Mouse (Mus musculus): Measurements from ENCODE around the gene Atpif1. TPM values are rescaled to one million over a fixed set of nuclear protein-coding genes. Genes with fewer than 3 reads are reported as not detected.
"Not testable (repeated sequence)": the region's sequence is repeated elsewhere in the genome, so short reads cannot be mapped to it uniquely, and the experiment has no call there.

Atpif1 gene
- 1,115 and 1,299 TPM in 2 replicates for polyA plus RNA-seq (2015; fragmentation: Nextera tagmentation; extraction: Ambion mirVana)

DNA sequence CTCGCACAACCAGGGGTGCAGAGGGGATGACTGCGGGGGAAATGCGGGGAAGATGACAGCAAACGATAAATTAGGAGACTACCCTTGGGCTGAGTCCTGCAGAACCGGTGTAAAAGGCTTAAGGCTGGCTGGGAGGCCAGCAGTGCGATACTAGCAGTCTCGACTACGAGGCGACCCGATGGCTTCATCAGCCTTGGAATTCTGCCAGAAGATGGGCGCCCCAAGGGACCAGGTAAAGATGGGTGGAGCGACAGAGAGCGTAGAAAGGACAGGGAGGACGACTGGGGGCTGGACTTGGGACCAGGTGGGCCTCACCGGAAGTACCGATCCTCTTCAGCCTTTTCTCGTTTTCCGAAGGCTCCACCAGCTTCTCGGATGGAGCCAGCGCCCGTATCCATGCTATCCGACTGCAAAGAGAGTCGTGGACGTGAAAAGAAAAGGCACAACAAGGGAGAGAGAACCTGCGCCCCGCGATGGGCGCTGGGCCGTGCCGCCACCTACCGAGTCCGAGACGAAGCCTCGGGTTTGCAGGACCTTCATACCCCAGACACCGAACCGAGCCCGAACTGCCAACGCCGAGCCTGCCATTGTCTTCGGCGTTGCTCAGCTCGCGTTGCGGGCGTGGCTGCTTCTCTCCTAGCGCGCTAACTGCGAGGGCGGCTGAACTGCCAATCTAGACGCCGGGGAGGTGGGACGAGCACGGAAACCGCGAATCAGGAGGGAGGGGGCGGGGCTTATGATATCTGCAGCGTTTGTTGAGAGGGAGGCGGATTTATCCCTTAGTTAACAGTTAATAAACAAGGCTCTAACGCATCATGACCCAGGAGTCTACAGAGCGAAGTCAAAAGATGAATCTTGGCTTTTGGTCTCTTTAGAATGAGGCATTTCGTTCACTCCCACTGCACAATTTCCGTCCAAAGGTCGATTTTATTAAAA lies at the start of gene Atpif1:
Atpif1 (minus strand) TSS at position 679 of the 936 bp plus-strand sequence.
- peak; percentile 93 for ATAC-seq
- Histone ChIP-seq H3K27me3 (no peaks in the 10 kb centered on the region), H3K4me1 (peaks cover 44% of the 10 kb centered on the region), H3K9ac (peak within 1 kb of the TSS; percentile 95), H3K27ac (peak within 1 kb of the TSS; percentile 96), H3K4me3 (peak within 1 kb of the TSS; percentile 81), H3K4me2 (peak within 1 kb of the TSS; percentile 87), H3K9me3 (replicated peaks) (no peaks in the 10 kb centered on the region), H3K36me3 (ENCODE audit: poor library complexity, severe bottlenecking) (peaks cover 31% of the 10 kb centered on the region)
- WGBS, result under 1% methylated on average over 63 of the region's 63 CpGs

DNA sequence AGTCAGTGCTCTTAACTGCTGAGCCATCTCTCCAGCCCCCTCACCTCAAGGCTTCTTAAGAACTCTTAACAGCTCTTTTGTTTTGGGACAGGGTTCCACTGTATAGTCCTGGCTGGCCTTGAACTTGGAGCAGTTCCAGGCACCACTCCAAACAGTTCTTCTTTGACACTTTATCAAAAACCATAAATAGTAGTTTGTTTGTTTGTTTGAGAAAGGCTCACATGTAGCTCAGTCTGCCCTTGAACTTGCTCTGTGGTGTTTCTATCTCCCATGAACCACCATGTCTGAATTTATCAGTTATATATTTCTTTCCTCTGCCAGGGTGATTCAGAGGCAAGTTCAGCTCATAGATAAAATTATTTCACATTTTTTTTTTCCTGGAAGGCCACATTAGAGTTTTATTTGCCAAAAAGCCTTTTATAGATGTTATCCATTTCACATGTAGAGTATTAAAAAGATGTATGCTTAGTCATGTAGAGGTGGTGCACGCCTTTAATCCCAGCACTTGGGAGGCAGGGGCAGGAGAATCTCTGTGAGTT lies 41.4 kb upstream of the Atpif1 start:
- no peak overlapping the region for H3K4me2 ChIP-seq
- H3K4me3 ChIP-seq, result no peak overlapping the region
- 82% methylated on average over 1 of the region's 1 CpGs for WGBS
- no peak overlapping the region for H3K9ac ChIP-seq
- no peaks in the 10 kb centered on the region for H3K36me3 ChIP-seq (ENCODE audit: poor library complexity, severe bottlenecking)
- H3K27ac ChIP-seq, result no peak overlapping the region
- ATAC-seq, result no peak
- H3K4me1 ChIP-seq, result peaks cover 3% of the 10 kb centered on the region; the same call in 1 of the 2 replicates
- no peaks in the 10 kb centered on the region for H3K27me3 ChIP-seq
- no peaks in the 10 kb centered on the region for H3K9me3 ChIP-seq (replicated peaks)

DNA sequence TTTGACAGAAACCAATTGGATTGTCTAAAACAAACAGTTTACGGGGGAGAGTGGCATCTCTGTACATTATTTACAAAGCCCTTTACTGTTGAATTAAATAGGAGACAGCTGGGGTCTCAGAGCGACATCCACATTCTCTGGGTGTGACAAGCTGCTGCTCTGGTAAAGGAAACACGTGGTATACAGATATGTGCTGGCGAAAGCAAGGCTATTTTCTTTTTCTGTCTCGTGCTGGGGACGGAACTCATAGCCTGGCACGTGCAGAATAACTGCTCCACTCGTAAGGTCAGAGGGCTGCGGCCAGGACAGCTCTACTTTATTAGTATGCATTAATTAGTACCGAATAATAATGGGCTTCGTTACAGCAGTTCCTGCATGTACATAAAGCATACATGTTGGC lies 39.9 kb upstream of the Atpif1 start:
- WGBS, result 41% methylated on average over 11 of the region's 11 CpGs
- Histone ChIP-seq H3K27ac (no peak overlapping the region), H3K4me2 (no peak overlapping the region), H3K27me3 (no peaks in the 10 kb centered on the region), H3K9me3 (replicated peaks) (no peaks in the 10 kb centered on the region; the same call in 1 of the 2 replicates), H3K4me1 (peaks cover 3% of the 10 kb centered on the region; the same call in 1 of the 2 replicates), H3K9ac (no peak overlapping the region), H3K4me3 (no peak overlapping the region), H3K36me3 (ENCODE audit: poor library complexity, severe bottlenecking) (no peaks in the 10 kb centered on the region)
- ATAC-seq, result no peak

DNA sequence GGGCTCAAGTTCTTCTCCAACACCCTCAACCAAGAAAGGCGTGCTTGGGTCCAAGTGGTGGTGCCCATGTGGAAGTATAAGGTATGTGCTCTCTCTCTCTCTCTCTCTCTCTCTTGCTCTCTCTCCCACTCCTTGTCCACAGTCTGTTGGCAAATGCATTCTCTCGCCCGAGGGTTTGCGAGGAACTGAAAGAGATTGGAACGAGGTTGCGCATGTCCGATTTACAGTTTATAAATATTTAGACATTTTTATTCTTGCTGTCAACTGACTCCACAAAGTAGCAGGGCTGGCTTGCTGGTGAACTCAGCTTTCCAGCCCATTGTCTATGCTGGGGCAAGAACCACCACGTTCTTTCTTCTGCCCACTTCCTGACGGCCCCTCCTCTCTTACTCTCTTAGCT lies 37.7 kb upstream of the Atpif1 start:
- Histone ChIP-seq H3K4me1 (peaks cover 3% of the 10 kb centered on the region; the same call in 1 of the 2 replicates), H3K27me3 (no peaks in the 10 kb centered on the region), H3K27ac (no peak overlapping the region), H3K4me3 (no peak overlapping the region), H3K4me2 (no peak overlapping the region), H3K9me3 (replicated peaks) (no peaks in the 10 kb centered on the region; the same call in 1 of the 2 replicates), H3K36me3 (ENCODE audit: poor library complexity, severe bottlenecking) (no peaks in the 10 kb centered on the region), H3K9ac (no peak overlapping the region)
- no peak for ATAC-seq
- 85% methylated on average over 9 of the region's 9 CpGs for WGBS

DNA sequence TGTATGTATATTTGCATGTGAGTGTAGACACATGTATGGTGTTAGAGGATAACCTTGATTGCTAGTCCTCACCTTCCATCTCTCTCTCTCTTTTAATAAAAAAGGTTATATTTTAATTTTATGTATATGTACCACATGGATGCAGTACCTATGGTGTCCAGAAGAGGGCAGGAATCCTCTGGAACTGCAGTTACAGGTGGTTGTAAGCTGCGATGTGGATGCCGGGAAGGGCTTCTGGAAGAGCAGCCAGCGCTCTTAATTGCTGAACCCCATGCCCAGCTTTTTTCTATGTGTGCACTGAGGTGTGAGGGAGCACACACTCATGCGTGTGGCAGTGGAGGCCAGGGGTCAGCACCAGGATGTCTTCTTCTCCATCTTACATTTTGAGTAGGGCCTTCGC lies 35.7 kb upstream of the Atpif1 start:
- Histone ChIP-seq H3K9ac (no peak overlapping the region), H3K36me3 (ENCODE audit: poor library complexity, severe bottlenecking) (no peaks in the 10 kb centered on the region), H3K4me3 (no peak overlapping the region), H3K9me3 (replicated peaks) (no peaks in the 10 kb centered on the region; the same call in 1 of the 2 replicates), H3K27me3 (no peaks in the 10 kb centered on the region), H3K4me1 (peaks cover 3% of the 10 kb centered on the region; the same call in 1 of the 2 replicates), H3K27ac (no peak overlapping the region), H3K4me2 (no peak overlapping the region)
- no peak for ATAC-seq
- WGBS, result 87% methylated on average over 5 of the region's 5 CpGs

DNA sequence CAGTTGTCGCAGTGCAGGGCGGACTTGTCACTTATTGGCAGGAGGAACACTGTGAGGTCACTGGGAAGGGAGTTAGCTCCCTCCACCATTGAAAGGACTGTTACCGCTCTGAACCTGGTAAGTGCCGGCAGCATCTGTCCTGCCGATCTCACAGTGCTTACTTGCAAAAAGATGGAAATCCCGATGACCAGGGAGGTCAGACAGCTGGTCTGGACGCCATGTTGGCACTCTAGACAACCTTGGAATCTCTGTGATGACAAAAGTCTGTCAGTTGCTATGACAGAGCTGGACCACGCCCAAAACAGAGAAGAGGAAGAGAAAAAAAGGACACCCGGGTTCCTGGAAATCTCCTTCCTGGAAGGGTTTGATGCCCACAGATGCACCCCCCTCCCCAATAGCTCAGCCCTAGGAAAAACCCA lies 33.9 kb upstream of the Atpif1 start:
- WGBS, result 76% methylated on average over 9 of the region's 9 CpGs
- Histone ChIP-seq H3K4me1 (no peaks in the 10 kb centered on the region), H3K27me3 (no peaks in the 10 kb centered on the region), H3K4me2 (no peak overlapping the region), H3K9ac (no peak overlapping the region), H3K27ac (no peak overlapping the region), H3K4me3 (no peak overlapping the region), H3K36me3 (ENCODE audit: poor library complexity, severe bottlenecking) (no peaks in the 10 kb centered on the region), H3K9me3 (replicated peaks) (no peaks in the 10 kb centered on the region; the same call in 1 of the 2 replicates)
- no peak for ATAC-seq

DNA sequence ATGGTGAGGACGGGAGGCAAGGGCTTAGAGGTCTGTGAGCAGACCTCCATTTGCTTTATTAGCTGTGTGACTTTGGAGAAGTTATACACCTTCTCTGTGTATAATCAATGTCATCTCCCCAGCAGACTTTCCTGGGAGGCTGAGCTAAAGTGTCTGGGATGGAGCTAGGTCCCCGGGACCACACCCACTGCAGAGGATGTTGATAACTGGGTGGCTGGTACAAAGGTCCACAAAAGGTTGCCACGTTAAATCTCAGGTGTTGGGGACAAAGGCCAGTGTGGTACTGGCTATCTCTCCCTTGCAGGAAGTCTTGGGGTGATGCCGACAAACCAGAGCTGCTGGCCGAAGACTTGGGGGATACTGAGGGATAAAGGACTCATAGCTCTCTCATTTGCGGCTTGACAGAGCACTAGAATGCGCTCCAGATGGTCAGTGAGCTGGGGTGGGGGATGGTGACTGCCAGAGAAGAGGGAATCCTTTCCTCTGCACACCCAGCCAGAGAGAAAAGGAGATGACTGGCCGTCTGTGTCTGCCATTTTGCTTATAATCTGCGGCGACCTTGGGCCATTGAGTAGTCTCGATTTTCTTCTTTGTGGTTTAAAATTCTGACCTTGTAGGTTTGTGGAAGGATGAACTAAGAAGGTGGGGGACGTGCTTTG lies 31.8 kb upstream of the Atpif1 start:
- Histone ChIP-seq H3K9me3 (replicated peaks) (no peaks in the 10 kb centered on the region; the same call in 1 of the 2 replicates), H3K4me1 (no peaks in the 10 kb centered on the region), H3K9ac (no peak overlapping the region), H3K27ac (no peak overlapping the region), H3K4me3 (no peak overlapping the region), H3K27me3 (no peaks in the 10 kb centered on the region), H3K36me3 (ENCODE audit: poor library complexity, severe bottlenecking) (no peaks in the 10 kb centered on the region), H3K4me2 (no peak overlapping the region)
- ATAC-seq, result no peak
- WGBS, result 79% methylated on average over 12 of the region's 12 CpGs

DNA sequence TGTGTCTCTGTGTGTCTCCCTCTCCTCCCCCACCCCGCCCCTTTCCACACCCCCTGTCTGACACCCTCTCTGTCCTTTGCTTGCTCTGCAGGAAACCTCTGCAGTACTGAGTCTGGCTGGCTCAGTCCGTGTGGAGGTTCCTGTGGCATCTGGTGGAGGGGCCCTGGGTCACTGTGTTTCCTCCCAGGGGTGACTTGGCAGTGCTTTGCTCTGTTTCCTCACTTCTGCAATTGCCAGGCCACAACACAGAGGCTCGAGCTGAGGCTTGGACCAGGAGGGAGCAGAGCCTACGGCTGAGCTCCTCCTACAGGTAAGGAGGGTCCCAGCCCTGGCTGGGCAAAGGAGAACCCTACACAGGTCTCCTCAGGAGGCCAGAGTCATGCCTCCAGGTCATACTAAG lies 30.5 kb upstream of the Atpif1 start, which contains the start of gene Ptafr:
Ptafr (plus strand) TSS at position 103 of the 400 bp plus-strand sequence.
- Histone ChIP-seq H3K4me1 (no peaks in the 10 kb centered on the region), H3K9ac (no peak within 1 kb of the TSS), H3K4me3 (no peak within 1 kb of the TSS), H3K27me3 (no peaks in the 10 kb centered on the region), H3K4me2 (no peak within 1 kb of the TSS), H3K27ac (no peak within 1 kb of the TSS), H3K9me3 (replicated peaks) (no peaks in the 10 kb centered on the region), H3K36me3 (ENCODE audit: poor library complexity, severe bottlenecking) (no peaks in the 10 kb centered on the region)
- no peak for ATAC-seq
- WGBS, result 42% methylated on average over 4 of the region's 4 CpGs

DNA sequence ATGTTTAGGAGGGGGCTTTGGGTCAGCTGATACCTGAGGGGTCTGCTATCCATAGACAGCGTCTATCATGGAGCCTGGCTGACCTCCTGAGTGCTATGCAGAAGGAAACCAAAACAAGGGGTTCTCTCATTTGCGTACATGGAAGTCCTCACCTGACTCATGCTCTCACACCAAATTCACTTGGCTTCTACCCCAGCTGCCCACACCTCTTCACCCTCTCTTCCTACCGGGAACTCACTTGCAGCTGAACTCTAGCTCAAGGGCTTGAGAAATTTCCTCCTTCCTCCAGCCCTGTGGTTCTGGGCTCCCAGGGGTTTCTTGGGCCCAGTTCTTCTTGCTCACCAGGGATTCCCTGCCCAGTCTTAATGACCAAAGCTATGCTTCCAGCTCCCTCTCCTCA lies 29.8 kb upstream of the Atpif1 start:
- Histone ChIP-seq H3K36me3 (ENCODE audit: poor library complexity, severe bottlenecking) (no peaks in the 10 kb centered on the region), H3K27me3 (no peaks in the 10 kb centered on the region), H3K27ac (no peak overlapping the region), H3K4me2 (no peak overlapping the region), H3K9ac (no peak overlapping the region), H3K4me3 (no peak overlapping the region), H3K9me3 (replicated peaks) (no peaks in the 10 kb centered on the region), H3K4me1 (no peaks in the 10 kb centered on the region)
- no peak for ATAC-seq
- 86% methylated on average over 3 of the region's 3 CpGs for WGBS

DNA sequence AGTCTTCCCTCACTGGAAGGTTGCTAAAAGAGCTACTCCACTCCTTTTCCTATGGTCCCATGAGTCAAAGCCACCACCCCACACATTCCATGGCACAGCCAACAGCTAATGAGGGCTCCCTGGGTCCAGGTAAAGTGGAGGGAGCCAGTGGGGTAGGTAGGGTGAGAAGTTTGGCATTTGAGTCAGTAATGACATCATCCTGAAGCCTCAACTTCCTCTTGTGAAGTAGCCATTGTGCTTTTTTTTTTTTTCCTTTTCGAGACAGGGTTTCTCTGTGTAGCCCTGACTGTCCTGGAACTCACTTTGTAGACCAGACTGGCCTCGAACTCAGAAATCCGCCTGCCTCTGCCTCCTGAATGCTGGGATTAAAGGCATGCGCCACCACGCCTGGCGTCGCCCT lies 22.1 kb upstream of the Atpif1 start:
- peaks cover 44% of the 10 kb centered on the region for H3K36me3 ChIP-seq (ENCODE audit: poor library complexity, severe bottlenecking)
- 90% methylated on average over 7 of the region's 7 CpGs for WGBS
- not testable (repeated sequence) for H3K27me3 ChIP-seq

DNA sequence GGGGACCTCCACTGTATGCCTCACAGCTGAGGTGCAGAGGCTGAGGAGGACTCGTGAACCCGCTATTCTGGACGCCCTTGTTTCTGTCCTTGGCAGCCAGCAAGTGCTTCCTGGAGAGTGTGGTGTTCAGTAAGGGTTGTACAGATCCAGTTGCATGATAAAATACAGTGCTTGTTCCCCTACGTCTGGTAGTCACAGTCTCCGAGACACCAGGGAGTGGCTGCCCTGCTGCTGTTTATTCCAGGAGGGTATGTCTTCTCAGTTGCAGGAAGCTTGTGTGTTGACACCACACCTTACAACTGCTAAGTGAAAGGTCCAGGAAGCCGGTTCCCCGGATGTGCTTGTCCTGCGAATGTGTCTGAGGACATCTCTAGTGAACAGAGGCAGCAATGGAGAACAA lies 21.2 kb upstream of the Atpif1 start:
- H3K27ac ChIP-seq, result no peak overlapping the region
- peaks cover 53% of the 10 kb centered on the region for H3K36me3 ChIP-seq (ENCODE audit: poor library complexity, severe bottlenecking)
- no peak overlapping the region for H3K4me3 ChIP-seq
- WGBS, result 88% methylated on average over 8 of the region's 8 CpGs
- H3K4me1 ChIP-seq, result no peaks in the 10 kb centered on the region
- no peak overlapping the region for H3K4me2 ChIP-seq
- ATAC-seq, result no peak
- no peaks in the 10 kb centered on the region for H3K9me3 ChIP-seq (replicated peaks)
- no peak overlapping the region for H3K9ac ChIP-seq
- no peaks in the 10 kb centered on the region for H3K27me3 ChIP-seq

More for the DNA sequence above, 22.1 kb upstream of the Atpif1 start:
- H3K4me3 ChIP-seq; H3K9me3 ChIP-seq (replicated peaks); H3K4me1 ChIP-seq; H3K27ac ChIP-seq; H3K9ac ChIP-seq; ATAC-seq; H3K4me2 ChIP-seq: not testable (repeated sequence)

DNA sequence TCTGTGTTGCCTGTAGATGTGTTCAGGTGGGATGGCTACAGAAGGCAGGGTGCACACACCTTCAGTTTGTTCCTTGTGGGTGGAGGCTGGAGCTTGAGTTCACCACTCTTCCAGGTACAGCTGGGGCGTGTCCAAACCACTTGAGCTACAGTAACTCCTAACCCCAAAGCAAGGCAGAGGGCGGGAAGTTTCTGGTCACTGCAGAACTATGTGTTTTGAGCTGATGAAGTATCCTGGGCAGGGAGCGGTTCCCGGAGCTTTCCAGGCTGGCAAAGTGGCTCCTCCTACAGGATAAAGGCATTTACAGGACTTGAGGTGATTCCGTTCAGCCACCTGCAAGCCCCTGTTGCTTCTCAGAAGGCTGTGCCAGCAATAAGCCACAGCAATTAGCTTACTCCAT lies 20.8 kb upstream of the Atpif1 start:
- no peak for ATAC-seq
- Histone ChIP-seq H3K4me1 (no peaks in the 10 kb centered on the region), H3K4me3 (no peak overlapping the region), H3K27me3 (no peaks in the 10 kb centered on the region), H3K36me3 (ENCODE audit: poor library complexity, severe bottlenecking) (peaks cover 57% of the 10 kb centered on the region), H3K27ac (no peak overlapping the region), H3K9ac (no peak overlapping the region), H3K9me3 (replicated peaks) (no peaks in the 10 kb centered on the region), H3K4me2 (no peak overlapping the region)
- WGBS, result 86% methylated on average over 5 of the region's 5 CpGs

Measured in forebrain, embryonic 13.5 days (tissue).